Mouse (Mus musculus) left cerebral cortex, adult 2 months (tissue): ENCODE results near the gene Tmem269. TPM values are rescaled to one million over a fixed set of nuclear protein-coding genes. Genes with fewer than 3 reads are reported as not detected.
A peak's percentile ranks its signal among the peaks of the same experiment; 100 is the strongest.

Experiments
- DNase-seq, 2 experiments: peaks; one replicate each; pipeline ENCODE4 v3.0.0; 2021 to 2022; ENCODE audit warnings: low spot score in 2 of 2, mixed read lengths in 1 of 2; ENCODE audit errors: extremely low spot score in 1 of 2
- H3K27ac ChIP-seq: fragments of 200-600 bp; 2 replicates; pipeline ENCODE4 v1.8.1; 2022
- H3K4me3 ChIP-seq: fragments of 200-600 bp; 2 replicates; pipeline ENCODE4 v1.8.1; 2022
- CTCF ChIP-seq: fragments of 200-600 bp; IDR thresholded peaks from 2 replicates; pipeline ENCODE4 v1.8.1; 2022; ENCODE audit warnings: antibody characterized with exemption, mild to moderate bottlenecking, moderate library complexity
- intact Hi-C: fragments of 180-260 bp; cut with DNase I; formaldehyde crosslinking; loops from one replicate; pipeline ENCODE4 v1.15.1; 2025
- total RNA-seq, 2 experiments: library from RNA; stranded (reverse); gene quantifications; 2 replicates each; pipeline ENCODE4 v1.2.3; 2021

Gene Tmem269
- total RNA-seq, 2 experiments from 2014 or later = 0.44 to 0.57 TPM

GRCm38 (mm10) chr4:119192757-119193156 is 25.3 kb downstream of the Tmem269 start:
- intact Hi-C loops = loop anchor here (10.0 kb wide), 1 partner anchor 548 kb away; no protein-coding TSS in a partner anchor
- no peak for TF ChIP-seq CTCF

GRCm38 (mm10) chr4:119191273-119191672 is 26.7 kb downstream of the Tmem269 start:
- intact Hi-C loops = loop anchor here (10.0 kb wide), 1 partner anchor 546 kb away; no protein-coding TSS in a partner anchor
- no peak for TF ChIP-seq CTCF

More at GRCm38 (mm10) chr4:119192757-119193156, 25.3 kb downstream of the Tmem269 start:
- Histone ChIP-seq H3K27ac (no peak overlapping the region), H3K4me3 (no peak overlapping the region)
- DNase-seq = no peak

GRCm38 (mm10) chr4:119190618-119191017 is 27.4 kb downstream of the Tmem269 start:
- TF ChIP-seq CTCF = no peak
- Histone ChIP-seq H3K27ac (no peak overlapping the region), H3K4me3 (no peak overlapping the region)
- intact Hi-C loops = loop anchor here (10.0 kb wide), 1 partner anchor 546 kb away; no protein-coding TSS in a partner anchor
- DNase-seq = no peak

More at GRCm38 (mm10) chr4:119191273-119191672, 26.7 kb downstream of the Tmem269 start:
- DNase-seq = no peak
- H3K27ac ChIP-seq = no peak overlapping the region
- no peak overlapping the region for H3K4me3 ChIP-seq

- intact Hi-C loops = loop anchor here (10.0 kb wide), 1 partner anchor 545 kb away; no protein-coding TSS in a partner anchor
- Histone ChIP-seq H3K27ac (no peak within 1 kb of the TSS), H3K4me3 (no peak within 1 kb of the TSS)
- no peak for TF ChIP-seq CTCF
- DNase-seq = no peak
These were observed 28.2 kb downstream of the Tmem269 start, which contains the start of gene Ermap for GRCm38 (mm10) chr4:119189864-119190263. Ermap (minus strand) TSS chr4:119190011.

GRCm38 (mm10) chr4:119189392-119189791 is 28.6 kb downstream of the Tmem269 start:
- intact Hi-C loops = no loop called here
- no peak overlapping the region for H3K27ac ChIP-seq

GRCm38 (mm10) chr4:119188060-119188785 is 29.8 kb downstream of the Tmem269 start:
- peak; percentile 38 for TF ChIP-seq CTCF
- H3K27ac ChIP-seq = no peak overlapping the region
- DNase-seq = no peak
- intact Hi-C loops = no loop called here
- H3K4me3 ChIP-seq = no peak overlapping the region

More at GRCm38 (mm10) chr4:119189392-119189791, 28.6 kb downstream of the Tmem269 start:
- no peak for DNase-seq
- H3K4me3 ChIP-seq = no peak overlapping the region
- no peak for TF ChIP-seq CTCF

- TF ChIP-seq CTCF = no peak
- no peak for DNase-seq
- H3K4me3 ChIP-seq = no peak overlapping the region
- no peak overlapping the region for H3K27ac ChIP-seq
- intact Hi-C loops = no loop called here
These were observed 32.2 kb downstream of the Tmem269 start for GRCm38 (mm10) chr4:119185771-119186170.

GRCm38 (mm10) chr4:119183525-119183924 is 34.5 kb downstream of the Tmem269 start:
- no peak for TF ChIP-seq CTCF
- intact Hi-C loops = no loop called here
- Histone ChIP-seq H3K27ac (no peak overlapping the region), H3K4me3 (no peak overlapping the region)
- no peak for DNase-seq

GRCm38 (mm10) chr4:119181456-119181855 is 36.6 kb downstream of the Tmem269 start:
- DNase-seq = no peak
- H3K27ac ChIP-seq = no peak overlapping the region
- H3K4me3 ChIP-seq = no peak overlapping the region
- intact Hi-C loops = no loop called here
- TF ChIP-seq CTCF = no peak

GRCm38 (mm10) chr4:119180133-119180707 is 37.8 kb downstream of the Tmem269 start:
- H3K4me3 ChIP-seq = no peak overlapping the region
- DNase-seq = no peak
- intact Hi-C loops = no loop called here
- H3K27ac ChIP-seq = no peak overlapping the region
- TF ChIP-seq CTCF = no peak

GRCm38 (mm10) chr4:119178331-119178730 is 39.7 kb downstream of the Tmem269 start:
- H3K27ac ChIP-seq = no peak overlapping the region
- no peak for TF ChIP-seq CTCF
- intact Hi-C loops = loop anchor here (10.0 kb wide), 1 partner anchor 554 kb away; the partner anchor contains the start of genes Cfap57 and Ebna1bp2
- H3K4me3 ChIP-seq = no peak overlapping the region
- DNase-seq = no peak

GRCm38 (mm10) chr4:119177702-119178101 is 40.3 kb downstream of the Tmem269 start:
- DNase-seq = no peak
- no peak for TF ChIP-seq CTCF
- H3K4me3 ChIP-seq = no peak overlapping the region
- intact Hi-C loops = loop anchor here (10.0 kb wide), 1 partner anchor 553 kb away; the partner anchor contains the start of genes Cfap57 and Ebna1bp2
- no peak overlapping the region for H3K27ac ChIP-seq
